Mouse (Mus musculus) cerebellum, adult 2 months (tissue): ENCODE data around the gene Tdrd7. TPM values are rescaled to one million over a fixed set of nuclear protein-coding genes. Genes with fewer than 3 reads are reported as not detected.

Source experiments
- DNase-seq, 2 experiments: peaks; one replicate each; pipeline ENCODE4 v3.0.0; 2021
- H3K27ac ChIP-seq: fragments of 200-500 bp; 2 replicates; pipeline ENCODE4 v1.5.1; 2012; ENCODE audit warnings: low read length, control low read depth, inconsistent platforms; ENCODE audit not compliant: insufficient read depth
- H3K27me3 ChIP-seq: fragments of 200-500 bp; 2 replicates; pipeline ENCODE4 v1.6.1; 2012; ENCODE audit warnings: inconsistent platforms, mild to moderate bottlenecking, low read length, moderate library complexity; ENCODE audit not compliant: control insufficient read depth, insufficient read depth
- H3K4me1 ChIP-seq: fragments of 200-500 bp; 2 replicates; pipeline ENCODE4 v1.6.1; 2011; ENCODE audit warnings: low read length; ENCODE audit not compliant: control insufficient read depth, insufficient read depth
- H3K4me3 ChIP-seq: fragments of 200-500 bp; replicated peaks from 2 replicates; pipeline ENCODE3; 2011; ENCODE audit warnings: mild to moderate bottlenecking, low read depth, low read length, control low read depth; ENCODE audit not compliant: insufficient read depth
- CTCF ChIP-seq: fragments of 200-500 bp; IDR thresholded peaks from 2 replicates; pipeline ENCODE4 v1.5.1; 2011; ENCODE audit warnings: low read depth, mild to moderate bottlenecking, control low read depth, low read length, moderate library complexity, borderline replicate concordance; ENCODE audit not compliant: insufficient read depth
- POLR2A ChIP-seq: fragments of 200-500 bp; IDR thresholded peaks from 2 replicates; pipeline ENCODE4 v1.6.1; 2011; ENCODE audit warnings: low read length, control low read depth, borderline replicate concordance; ENCODE audit not compliant: insufficient read depth
- WGBS: fragments of 180-500 bp; shearing (Covaris S2); methylation state at CpG from one replicate; pipeline ENCODE4 v1.1.7; 2018; 5-methylcytosine and 5-hydroxymethylcytosine counted together
- polyA plus RNA-seq: library from polyadenylated mRNA; depleted of rRNA; stranded (reverse); fragments of >200 nt; gene quantifications from 2 replicates; pipeline ENCODE4 v1.2.3, GENCODE M21; 2012

Gene Tdrd7
- polyA plus RNA-seq, 1 experiment = 29.6 TPM

- Histone ChIP-seq H3K4me3 (no peak overlapping the region), H3K4me1 (no peaks in the 10 kb centered on the region), H3K27me3 (no peaks in the 10 kb centered on the region), H3K27ac (no peak overlapping the region)
- WGBS = 41% methylated on average over 6 of the region's 6 CpGs
- TF ChIP-seq CTCF (no peak), POLR2A (no peak)
- DNase-seq = no peak
These were observed 63.1 kb downstream of the Tdrd7 start for GRCm38 (mm10) chr4:46028224-46028623.

DNA sequence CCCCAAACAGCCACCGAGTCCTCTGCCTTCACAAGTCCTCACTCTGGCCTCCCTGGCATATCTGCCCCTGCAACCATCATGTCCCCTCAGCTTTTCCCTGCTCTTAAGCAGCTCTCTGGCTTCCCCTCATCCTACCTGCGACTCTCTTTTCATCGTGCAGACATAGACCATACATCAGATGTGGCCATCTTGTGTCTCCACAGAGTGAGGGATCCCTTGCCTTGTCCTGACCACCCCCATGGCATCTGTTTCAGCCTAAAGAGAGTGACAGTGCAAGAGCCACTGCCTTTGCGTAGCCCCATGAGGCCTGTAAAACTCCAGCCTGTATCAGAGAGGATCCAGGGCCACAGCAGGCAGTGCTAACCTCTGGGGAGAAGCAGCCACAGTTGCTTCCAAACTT is 63.6 kb downstream of the Tdrd7 start:
- no peak for DNase-seq
- no peaks in the 10 kb centered on the region for H3K4me1 ChIP-seq
- H3K27me3 ChIP-seq = no peaks in the 10 kb centered on the region
- H3K27ac ChIP-seq = no peak overlapping the region
- TF ChIP-seq POLR2A (no peak), CTCF (no peak)
- 78% methylated on average over 4 of the region's 4 CpGs for WGBS
- H3K4me3 ChIP-seq = no peak overlapping the region

DNA sequence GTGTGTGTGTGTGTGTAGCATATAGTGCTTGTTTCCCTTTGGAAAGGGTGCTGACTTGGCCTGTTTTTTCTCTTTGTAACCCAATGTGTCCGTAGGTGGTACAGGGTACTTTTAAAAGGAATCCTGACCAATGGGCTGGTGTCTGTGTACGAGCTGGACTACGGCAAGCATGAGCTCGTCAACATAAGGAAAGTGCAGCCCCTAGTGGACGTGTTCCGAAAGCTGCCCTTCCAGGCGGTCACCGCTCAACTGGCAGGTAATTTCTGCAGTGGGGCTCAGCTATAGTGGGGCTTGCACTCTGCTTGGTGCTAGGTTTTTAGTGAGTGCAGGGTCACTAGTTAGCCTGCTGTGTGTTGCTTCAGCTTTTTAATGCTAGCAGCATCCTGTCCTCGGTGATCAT is 64.4 kb downstream of the Tdrd7 start:
- H3K4me1 ChIP-seq = no peaks in the 10 kb centered on the region
- no peak overlapping the region for H3K4me3 ChIP-seq
- no peaks in the 10 kb centered on the region for H3K27me3 ChIP-seq
- no peak overlapping the region for H3K27ac ChIP-seq
- WGBS = 57% methylated on average over 9 of the region's 9 CpGs
- peak in 1 of 2 experiments; percentile 34 for DNase-seq
- TF ChIP-seq CTCF = peak; percentile 53
- no peak for TF ChIP-seq POLR2A

DNA sequence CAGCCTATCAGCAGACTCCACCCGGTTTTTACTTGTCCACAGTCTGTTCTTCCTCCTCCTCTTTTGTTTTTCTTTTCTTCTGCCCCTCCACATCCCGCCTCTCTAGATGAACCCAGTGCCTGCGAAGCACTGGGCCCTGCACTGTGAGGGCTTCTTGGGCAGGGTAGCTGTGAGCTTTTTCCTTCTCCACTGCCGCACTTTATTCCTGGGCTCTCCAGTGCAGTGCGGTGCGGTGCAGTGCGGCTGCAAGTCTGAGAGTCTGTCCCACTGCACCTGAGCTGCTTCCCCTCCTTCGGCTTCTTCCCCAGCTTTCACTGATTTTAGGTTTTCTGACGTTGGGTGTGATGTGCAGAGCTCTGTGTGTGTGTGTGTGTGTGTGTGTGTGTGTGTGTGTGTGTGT is 67.3 kb downstream of the Tdrd7 start:
- no peak overlapping the region for H3K4me3 ChIP-seq

DNA sequence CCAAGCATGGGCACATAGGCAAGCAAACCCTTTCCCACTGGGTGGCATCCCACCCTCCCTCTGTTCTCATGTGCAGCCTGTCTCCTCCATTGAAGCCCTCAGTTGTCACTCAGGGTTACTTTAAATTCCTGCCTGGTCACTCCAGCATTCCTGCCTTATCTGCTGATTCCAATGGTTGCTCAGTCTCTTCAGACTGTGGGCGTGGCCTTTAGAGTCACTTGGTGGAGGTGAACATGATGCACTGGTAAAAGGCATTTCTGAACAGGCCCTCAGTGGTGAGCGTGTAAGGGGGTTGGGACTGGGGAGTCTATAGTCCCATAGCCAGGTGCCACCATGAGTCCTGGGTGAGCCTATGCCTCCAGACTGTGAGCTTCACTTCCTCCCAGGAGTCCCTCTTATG is 68.1 kb downstream of the Tdrd7 start:
- DNase-seq = no peak
- no peak overlapping the region for H3K4me3 ChIP-seq
- no peaks in the 10 kb centered on the region; the same call in 1 of the 2 replicates for H3K4me1 ChIP-seq
- H3K27me3 ChIP-seq = no peaks in the 10 kb centered on the region
- no peak for TF ChIP-seq CTCF
- TF ChIP-seq POLR2A = no peak
- H3K27ac ChIP-seq = no peak overlapping the region
- 95% methylated on average over 2 of the region's 2 CpGs for WGBS

More for the DNA sequence above, 67.3 kb downstream of the Tdrd7 start:
- Histone ChIP-seq H3K27me3 (no peaks in the 10 kb centered on the region), H3K27ac (no peak overlapping the region), H3K4me1 (no peaks in the 10 kb centered on the region)
- no peak for TF ChIP-seq POLR2A
- no peak for DNase-seq
- 72% methylated on average over 9 of the region's 9 CpGs for WGBS

DNA sequence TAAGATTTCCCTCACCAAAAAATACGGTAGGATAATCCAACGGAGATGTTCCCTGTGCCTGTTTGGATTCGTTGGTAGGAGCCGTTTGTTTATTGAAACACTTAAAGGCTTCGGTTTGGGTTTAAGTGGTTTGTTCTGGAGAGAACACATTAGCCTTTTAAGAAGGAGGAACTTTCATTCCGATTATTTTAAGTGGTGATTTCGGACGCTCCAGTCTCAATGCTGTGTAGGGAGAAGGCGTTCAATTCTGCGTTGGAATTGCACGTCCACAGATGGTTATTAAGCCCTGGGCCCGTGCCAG is 73.4 kb downstream of the Tdrd7 start:
- TF ChIP-seq POLR2A = no peak
- no peak for DNase-seq
- Histone ChIP-seq H3K27me3 (no peaks in the 10 kb centered on the region), H3K4me3 (peak overlapping the region; percentile 57), H3K4me1 (peaks cover 20% of the 10 kb centered on the region), H3K27ac (peak overlapping the region; percentile 35)
- under 1% methylated on average over 12 of the region's 12 CpGs for WGBS

GRCm38 (mm10) chr4:46038892-46039751 is 74.0 kb downstream of the Tdrd7 start, which contains the start of gene Tmod1:
Gene Tmod1 (plus strand): TSS chr4:46038935.
- peak; percentile 84 to 89 for DNase-seq
- peak within 1 kb of the TSS; percentile 96 for H3K27ac ChIP-seq

DNA sequence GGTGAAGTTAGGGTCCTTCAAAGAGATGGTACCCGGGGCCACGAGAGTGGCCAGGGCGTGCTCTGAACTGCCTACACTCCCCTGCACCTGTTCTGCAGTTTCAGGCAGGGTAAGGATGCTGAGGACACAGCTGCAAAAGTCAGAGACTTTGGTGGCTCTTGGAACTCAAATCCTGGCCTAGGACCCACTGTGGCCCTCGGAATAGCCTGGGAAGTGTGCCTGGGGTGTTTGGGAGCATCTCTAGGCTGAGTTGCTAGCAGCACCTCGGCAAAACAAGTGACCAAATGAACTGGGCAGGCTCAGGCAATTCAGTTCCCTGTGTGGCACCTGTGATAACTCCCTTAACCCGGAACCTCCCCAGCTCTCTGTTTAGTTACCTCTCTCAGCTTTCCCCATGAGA is 74.8 kb downstream of the Tdrd7 start:
- peaks cover 20% of the 10 kb centered on the region for H3K4me1 ChIP-seq
- DNase-seq = peak; percentile 42 to 59
- peak overlapping the region; percentile 96 for H3K27ac ChIP-seq
- H3K4me3 ChIP-seq = peak overlapping the region; percentile 57
- no peak for TF ChIP-seq CTCF
- no peak for TF ChIP-seq POLR2A
- WGBS = 5% methylated on average over 6 of the region's 6 CpGs
- H3K27me3 ChIP-seq = no peaks in the 10 kb centered on the region

More at GRCm38 (mm10) chr4:46038892-46039751, 74.0 kb downstream of the Tdrd7 start, which contains the start of gene Tmod1:
- peaks cover 20% of the 10 kb centered on the region for H3K4me1 ChIP-seq
- peak within 1 kb of the TSS; percentile 57 for H3K4me3 ChIP-seq
- no peak for TF ChIP-seq CTCF
- TF ChIP-seq POLR2A = peak; percentile 38
- under 1% methylated on average over 61 of the region's 72 CpGs for WGBS
- no peaks in the 10 kb centered on the region for H3K27me3 ChIP-seq
